Mouse (Mus musculus): ENCODE measurements at regions not wholly inside any gene's neighbourhood (a gene's known extent, or its start where the extent isn't known, plus 50 kb on each side); places are given as distances from the start of the nearest gene placed in this dataset.

DNA sequence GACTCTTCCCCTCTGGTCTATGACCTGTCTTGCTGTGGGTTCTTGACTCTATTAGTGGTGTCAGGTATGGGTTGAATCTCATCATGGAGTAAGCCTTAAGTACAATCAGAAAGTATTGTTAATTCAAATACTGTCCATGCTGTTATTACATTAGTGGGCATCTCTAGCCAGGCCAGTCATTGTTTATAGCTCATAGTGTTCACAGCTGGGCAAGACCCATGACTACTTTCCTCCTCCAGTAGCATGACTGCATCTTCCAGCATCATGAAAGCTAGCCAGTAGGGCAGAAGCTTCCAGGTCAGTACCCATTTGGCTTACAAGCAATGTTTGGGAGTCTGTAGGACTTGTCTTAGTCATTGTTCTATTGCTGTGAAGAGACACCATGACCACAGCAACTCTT, 81.4 kb downstream of the Fam168b start:
- Histone ChIP-seq H3K27me3 (ENCODE audit: insufficient read depth, low read length) (no peaks in the 10 kb centered on the region), H3K4me2 (ENCODE audit: low read depth, low read length, poor library complexity, severe bottlenecking) (no peak overlapping the region), H3K9me3 (ENCODE audit: low read length) (no peaks in the 10 kb centered on the region), H3K4me1 (ENCODE audit: insufficient read depth, low read length) (no peaks in the 10 kb centered on the region), H3K27ac (ENCODE audit: low read depth, low read length) (no peak overlapping the region), H3K9ac (replicated peaks; ENCODE audit: low read length, poor library complexity, severe bottlenecking) (no peak overlapping the region), H3K36me3 (ENCODE audit: insufficient read depth, low read length) (no peaks in the 10 kb centered on the region), H3K4me3 (ENCODE audit: low read depth, low read length) (no peak overlapping the region)
- ATAC-seq (ENCODE audit: low FRiP score) (no peak), DNase-seq (ENCODE audit: low spot score) (no peak)
- TF ChIP-seq CTCF (IDR thresholded peaks at IDR 0.05): no peak

DNA sequence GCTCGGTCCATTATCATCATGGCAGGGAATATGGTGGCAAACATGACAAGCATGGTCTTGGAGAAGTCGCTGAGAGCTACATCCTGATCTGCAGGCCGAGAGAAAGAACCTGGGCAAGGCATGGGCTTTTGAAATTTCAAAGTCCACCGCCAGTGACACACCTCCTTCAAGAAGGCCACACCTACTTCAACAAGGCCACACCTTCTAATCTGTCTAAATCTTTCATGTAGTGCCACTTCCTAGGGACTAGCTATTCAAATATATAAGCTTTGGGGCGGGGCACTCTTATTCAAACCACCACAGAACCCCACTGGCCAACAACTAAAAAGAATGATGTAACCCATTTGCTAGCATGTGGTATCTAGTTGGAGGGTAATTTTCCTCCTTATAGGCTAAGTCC, 81.0 kb downstream of the Fam168b start:
- 93% methylated on average over 5 of the region's 5 CpGs for WGBS
- DNase-seq (ENCODE audit: low spot score): no peak
- Histone ChIP-seq H3K27ac (ENCODE audit: low read depth, low read length) (no peak overlapping the region), H3K27me3 (ENCODE audit: insufficient read depth, low read length) (no peaks in the 10 kb centered on the region), H3K36me3 (ENCODE audit: insufficient read depth, low read length) (no peaks in the 10 kb centered on the region), H3K9me3 (ENCODE audit: low read length) (no peaks in the 10 kb centered on the region), H3K4me3 (ENCODE audit: low read depth, low read length) (no peak overlapping the region), H3K4me1 (ENCODE audit: insufficient read depth, low read length) (no peaks in the 10 kb centered on the region), H3K9ac (replicated peaks; ENCODE audit: low read length, poor library complexity, severe bottlenecking) (no peak overlapping the region), H3K4me2 (ENCODE audit: low read depth, low read length, poor library complexity, severe bottlenecking) (no peak overlapping the region)
- TF ChIP-seq CTCF (IDR thresholded peaks at IDR 0.05): no peak
- no peak for ATAC-seq (ENCODE audit: low FRiP score)

Measured in midbrain, postnatal 0 days (tissue).